ENCODE assay signal across 9 mouse cellular contexts in genomic region chr2:71673087-71673920, GRCm38 (mm10).
DNase-seq lines count a peak whose midpoint lies in the region; ATAC-seq lines count a peak whose summit lies in the region.
"Had no signal": no experiment of that assay in that cellular context is flagged by ENCODE, and none has a peak within 500 bp of the region (broad histone marks: within the 10 kb centered on the region; RNA-seq: fewer than 3 reads in every experiment).

No protein-coding gene starts in this region.

- H3K36me3 ChIP-seq in hindbrain, embryonic 10.5 days: no peaks in the 10 kb centered on the region
- H3K36me3 ChIP-seq in hindbrain, embryonic 14.5 days (replicated peaks; ENCODE audit: control insufficient read depth, insufficient read depth): no peaks in the 10 kb centered on the region
- H3K36me3 ChIP-seq in heart, embryonic 10.5 days: no peaks in the 10 kb centered on the region
- H3K36me3 ChIP-seq in kidney, embryonic 16.5 days (ENCODE audit: insufficient read depth, low read length): no peaks in the 10 kb centered on the region

- peaks cover 24% of the 10 kb centered on the region for H3K4me1 ChIP-seq in hindbrain, embryonic 10.5 days (replicated peaks)
- H3K4me1 ChIP-seq in hindbrain, embryonic 14.5 days (replicated peaks; ENCODE audit: control insufficient read depth, insufficient read depth, low read length): no peaks in the 10 kb centered on the region
- peaks cover 30% of the 10 kb centered on the region for H3K4me1 ChIP-seq in heart, embryonic 10.5 days
- peaks cover 15% of the 10 kb centered on the region; the same call in 1 of the 2 replicates for H3K4me1 ChIP-seq in kidney, embryonic 16.5 days (ENCODE audit: insufficient read depth, low read length)

- peak; percentile 51 for DNase-seq in hindbrain, embryonic 10.5 days (ENCODE audit: low spot score)
- no peak for DNase-seq in hindbrain, embryonic 14.5 days (ENCODE audit: low spot score)
- peak; percentile 85 for DNase-seq in heart, embryonic 10.5 days (ENCODE audit: low spot score)
- DNase-seq in lung, postnatal 14 days: peak; percentile 58
- no peak for DNase-seq in layer of hippocampus, adult 18-20 months (ENCODE audit: low spot score in 2 of 2)
- no peak for DNase-seq in thymus, postnatal 14 days

- no peaks in the 10 kb centered on the region for H3K27me3 ChIP-seq in hindbrain, embryonic 10.5 days (ENCODE audit: insufficient read depth, poor library complexity, severe bottlenecking)
- no peaks in the 10 kb centered on the region for H3K27me3 ChIP-seq in hindbrain, embryonic 14.5 days (ENCODE audit: control insufficient read depth, insufficient read depth, low read length)
- no peaks in the 10 kb centered on the region for H3K27me3 ChIP-seq in heart, embryonic 10.5 days (ENCODE audit: insufficient read depth, poor library complexity, severe bottlenecking)
- no peaks in the 10 kb centered on the region for H3K27me3 ChIP-seq in kidney, embryonic 16.5 days (ENCODE audit: insufficient read depth, low read length)

- no peak overlapping the region for H3K4me2 ChIP-seq in hindbrain, embryonic 14.5 days (replicated peaks)
- no peak overlapping the region for H3K4me2 ChIP-seq in kidney, embryonic 16.5 days (replicated peaks; ENCODE audit: low read depth, low read length)

- ATAC-seq in hindbrain, embryonic 14.5 days (ENCODE audit: low FRiP score): no peak
- ATAC-seq in kidney, embryonic 16.5 days (ENCODE audit: low FRiP score, low TSS enrichment): peak; percentile 76
- ATAC-seq in monocyte, adult 5-6 weeks (replicated peaks; ENCODE audit: insufficient number of reproducible peaks, low FRiP score, low TSS enrichment, poor library complexity, severe bottlenecking): no peak

- no peak overlapping the region for H3K4me3 ChIP-seq in hindbrain, embryonic 10.5 days
- H3K4me3 ChIP-seq in hindbrain, embryonic 14.5 days (replicated peaks; ENCODE audit: low read length): no peak overlapping the region
- H3K4me3 ChIP-seq in heart, embryonic 10.5 days: no peak overlapping the region
- H3K4me3 ChIP-seq in kidney, embryonic 16.5 days (ENCODE audit: low read length): no peak overlapping the region
- H3K4me3 ChIP-seq: myocyte had no signal

- H3K27ac ChIP-seq in hindbrain, embryonic 10.5 days: peak overlapping the region; percentile 77
- no peak overlapping the region for H3K27ac ChIP-seq in hindbrain, embryonic 14.5 days
- H3K27ac ChIP-seq in heart, embryonic 10.5 days: peak overlapping the region; percentile 62; the same call in 1 of the 2 replicates
- peak overlapping the region; percentile 78 for H3K27ac ChIP-seq in kidney, embryonic 16.5 days (ENCODE audit: low read length)

- H3K9ac ChIP-seq in hindbrain, embryonic 14.5 days: no peak overlapping the region
- no peak overlapping the region for H3K9ac ChIP-seq in kidney, embryonic 16.5 days (replicated peaks; ENCODE audit: low read length)

- H3K9me3 ChIP-seq in hindbrain, embryonic 10.5 days: no peaks in the 10 kb centered on the region
- H3K9me3 ChIP-seq in hindbrain, embryonic 14.5 days (ENCODE audit: control insufficient read depth, low read length): no peaks in the 10 kb centered on the region
- no peaks in the 10 kb centered on the region for H3K9me3 ChIP-seq in heart, embryonic 10.5 days
- no peaks in the 10 kb centered on the region for H3K9me3 ChIP-seq in kidney, embryonic 16.5 days (ENCODE audit: low read length)

- WGBS in hindbrain, embryonic 10.5 days: 57% methylated on average over 18 of the region's 18 CpGs
- WGBS in hindbrain, embryonic 14.5 days: 74% methylated on average over 18 of the region's 18 CpGs
- 61% methylated on average over 18 of the region's 18 CpGs for WGBS in heart, embryonic 10.5 days
- WGBS in kidney, embryonic 16.5 days: 47% methylated on average over 18 of the region's 18 CpGs

Comparison
In these comparisons a context has a peak if more than half of its experiments do, and no peak if none do; other contexts are left out.
1. DNase-seq: peak in hindbrain, embryonic 10.5 days (single experiment), heart, embryonic 10.5 days (single experiment) and lung, postnatal 14 days (single experiment); none in hindbrain, embryonic 14.5 days (single experiment), layer of hippocampus, adult 18-20 months (0 of 2) and thymus, postnatal 14 days (single experiment).